Mouse (Mus musculus) layer of hippocampus, adult 11-12 months (tissue): ENCODE results near the gene Tmem266.

ENCODE experiments used
- DNase-seq: peaks from one replicate; pipeline ENCODE4 v3.0.0; 2022; ENCODE audit warnings: low spot score

Gene Tmem266

GRCm38 (mm10) chr9:55453366-55453765 is 126.7 kb downstream of the Tmem266 start:
- no peak for DNase-seq

GRCm38 (mm10) chr9:55468397-55468796 is 141.7 kb downstream of the Tmem266 start:
- DNase-seq = no peak

DNA sequence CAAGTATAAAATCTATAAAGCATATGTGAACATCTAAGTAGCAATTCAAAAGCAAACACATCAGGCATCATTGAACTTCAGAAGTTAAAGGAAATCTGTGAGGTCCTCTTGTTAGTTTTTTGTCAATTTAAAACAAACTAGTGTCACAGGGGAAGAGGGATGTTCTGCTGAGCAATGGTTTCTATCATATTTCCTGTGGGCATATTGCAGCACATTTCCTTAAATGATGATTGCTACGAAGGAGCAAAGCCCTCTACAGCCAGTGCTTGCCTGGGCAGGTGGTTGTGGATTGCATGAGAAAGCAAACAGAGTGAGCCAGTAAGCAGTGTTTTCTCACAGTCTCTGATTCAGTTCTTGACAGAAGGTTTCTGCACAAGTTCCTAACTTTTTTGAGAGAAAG is 149.4 kb downstream of the Tmem266 start:
- no peak for DNase-seq

- DNase-seq = no peak
Observed at GRCm38 (mm10) chr9:55478699-55479098, 152.0 kb downstream of the Tmem266 start.

DNA sequence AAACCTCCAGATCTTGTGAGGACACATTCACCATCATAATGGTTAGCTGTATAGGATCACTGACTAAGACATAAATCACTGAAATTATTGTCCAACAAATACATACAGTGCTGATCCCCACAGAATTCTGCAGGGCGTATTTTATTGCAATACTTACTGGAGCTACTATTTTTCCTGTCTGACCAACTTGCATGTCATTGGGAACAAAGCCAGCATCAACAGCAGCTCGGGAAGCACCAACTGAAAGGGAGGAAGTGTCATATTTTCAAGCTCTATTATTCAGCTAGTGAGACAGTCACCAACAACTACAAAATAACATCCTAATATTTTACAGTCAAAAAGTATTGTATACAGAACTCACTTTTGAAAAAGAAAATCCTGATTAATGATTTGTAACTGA is 155.4 kb downstream of the Tmem266 start:
- no peak for DNase-seq
